Mouse (Mus musculus) CH12.LX (cell line): ENCODE data around the gene Cdk5. TPM values are rescaled to one million over a fixed set of nuclear protein-coding genes. Genes with fewer than 3 reads are reported as not detected.

ENCODE experiments used
- DNase-seq: peaks from one replicate; pipeline ENCODE4 v3.0.0-alpha.2; 2013; ENCODE audit errors: extremely low read depth
- H3K27ac ChIP-seq: 2 replicates; pipeline ENCODE4 v1.5.1; 2012; ENCODE audit warnings: low read depth, mild to moderate bottlenecking, control low read depth, moderate library complexity; ENCODE audit not compliant: insufficient read depth
- H3K27me3 ChIP-seq: replicated peaks from 2 replicates; pipeline ENCODE3; 2012; ENCODE audit warnings: inconsistent platforms
- H3K36me3 ChIP-seq, 2 experiments: replicated peaks in 1 of 2; 2 replicates each; pipeline versions ENCODE3 to v1.6.1; 2012; ENCODE audit warnings: inconsistent platforms in 1 of 2, low read length in 1 of 2, mild to moderate bottlenecking in 1 of 2, mixed read lengths in 1 of 2, moderate library complexity in 1 of 2; ENCODE audit not compliant: control insufficient read depth in 1 of 2, insufficient read depth in 1 of 2
- H3K4me1 ChIP-seq, 2 experiments: 2 replicates each; pipeline ENCODE4 v1.6.1; 2012; ENCODE audit warnings: inconsistent platforms in 1 of 2, moderate library complexity in 1 of 2; ENCODE audit not compliant: insufficient read depth in 2 of 2, control insufficient read depth in 1 of 2
- H3K4me2 ChIP-seq: 2 replicates; pipeline ENCODE4 v1.6.1; 2012; ENCODE audit warnings: low read depth, mild to moderate bottlenecking, control low read depth; ENCODE audit not compliant: poor library complexity, insufficient read depth, severe bottlenecking
- H3K4me3 ChIP-seq, 3 experiments: fragments of 150-350 bp in 1 of 3; sonication (generic) in 1 of 3; replicated peaks in 1 of 3; 2 replicates each; pipeline versions ENCODE3 to v1.5.1; 2011 to 2012; ENCODE audit warnings: low read depth in 2 of 3, low read length in 2 of 3, mild to moderate bottlenecking in 2 of 3, moderate library complexity in 2 of 3, control low read depth in 1 of 3, improper control_type of control experiment in 1 of 3, inconsistent platforms in 1 of 3, mixed read lengths in 1 of 3; ENCODE audit not compliant: poor library complexity in 1 of 3
- H3K79me2 ChIP-seq: replicated peaks from 2 replicates; pipeline ENCODE4 v1.6.1; 2012; ENCODE audit warnings: mild to moderate bottlenecking, moderate library complexity; ENCODE audit not compliant: control insufficient read depth, poor library complexity, insufficient read depth, severe bottlenecking; ENCODE audit errors: extremely low read depth
- H3K9ac ChIP-seq: 2 replicates; pipeline ENCODE4 v1.6.1; 2012; ENCODE audit warnings: low read depth, mild to moderate bottlenecking, control low read depth, moderate library complexity; ENCODE audit not compliant: insufficient read depth
- H3K9me3 ChIP-seq: replicated peaks from 2 replicates; pipeline ENCODE3; 2012; ENCODE audit warnings: low read length, inconsistent platforms, mixed read lengths
- BHLHE40 ChIP-seq: IDR thresholded peaks from 2 replicates; pipeline ENCODE4 v1.6.1; 2011; ENCODE audit warnings: mild to moderate bottlenecking, low read depth, low read length, improper control_type of control experiment
- CHD2 ChIP-seq: IDR thresholded peaks from 2 replicates; pipeline ENCODE4 v1.6.1; 2011; ENCODE audit warnings: low read length, improper control_type of control experiment
- CTCF ChIP-seq, 2 experiments: IDR thresholded peaks in 1 of 2; conservative IDR thresholded peaks in 1 of 2; 2 replicates each; pipeline ENCODE4 v1.5.1; 2011 to 2012; ENCODE audit warnings: low read depth in 2 of 2, low read length in 2 of 2, improper control_type of control experiment in 1 of 2, inconsistent platforms in 1 of 2, mild to moderate bottlenecking in 1 of 2, moderate library complexity in 1 of 2
- E2F4 ChIP-seq: IDR thresholded peaks from 2 replicates; pipeline ENCODE4 v1.6.1; 2011; ENCODE audit warnings: low read depth, low read length, improper control_type of control experiment; ENCODE audit not compliant: insufficient replicate concordance
- ELF1 ChIP-seq: IDR thresholded peaks from 2 replicates; pipeline ENCODE4 v1.6.1; 2014; ENCODE audit warnings: low read depth, mild to moderate bottlenecking, inconsistent platforms, low read length, improper control_type of control experiment
- EP300 ChIP-seq: IDR thresholded peaks from 2 replicates; pipeline ENCODE4 v1.6.1; 2011; ENCODE audit warnings: low read length, improper control_type of control experiment
- IRF4 ChIP-seq: IDR thresholded peaks from 2 replicates; pipeline ENCODE4 v1.6.1; 2014; ENCODE audit warnings: low read depth, mild to moderate bottlenecking, inconsistent platforms, low read length, improper control_type of control experiment
- JUN ChIP-seq: IDR thresholded peaks from 2 replicates; pipeline ENCODE4 v1.6.1; 2011; ENCODE audit warnings: low read depth, mild to moderate bottlenecking, low read length, improper control_type of control experiment, moderate library complexity; ENCODE audit not compliant: insufficient read depth
- JUND ChIP-seq: conservative IDR thresholded peaks from 2 replicates; pipeline ENCODE4 v1.6.1; 2011; ENCODE audit warnings: low read depth, low read length, improper control_type of control experiment
- KAT2A ChIP-seq: IDR thresholded peaks from 2 replicates; pipeline ENCODE4 v1.6.1; 2012; ENCODE audit warnings: low read length, improper control_type of control experiment, inconsistent platforms; ENCODE audit not compliant: insufficient replicate concordance
- MAFK ChIP-seq: IDR thresholded peaks from 2 replicates; pipeline ENCODE4 v1.6.1; 2011; ENCODE audit warnings: low read length, improper control_type of control experiment; ENCODE audit not compliant: insufficient replicate concordance
- MAX ChIP-seq: IDR thresholded peaks from 2 replicates; pipeline ENCODE4 v1.6.1; 2011; ENCODE audit warnings: low read length, improper control_type of control experiment
- MEF2A ChIP-seq: IDR thresholded peaks from 2 replicates; pipeline ENCODE4 v1.6.1; 2014; ENCODE audit warnings: low read depth, mild to moderate bottlenecking, inconsistent platforms, low read length, improper control_type of control experiment, borderline replicate concordance
- MXI1 ChIP-seq: IDR thresholded peaks from 2 replicates; pipeline ENCODE4 v1.6.1; 2011; ENCODE audit warnings: mild to moderate bottlenecking, low read depth, low read length, improper control_type of control experiment
- NRF1 ChIP-seq: IDR thresholded peaks from 2 replicates; pipeline ENCODE4 v1.6.1; 2014; ENCODE audit warnings: low read depth, mild to moderate bottlenecking, inconsistent platforms, low read length, improper control_type of control experiment, moderate library complexity
- POLR2AphosphoS2 ChIP-seq: IDR thresholded peaks from 2 replicates; pipeline ENCODE4 v1.6.1; 2011; ENCODE audit warnings: low read depth, low read length, improper control_type of control experiment
- RAD21 ChIP-seq: IDR thresholded peaks from 2 replicates; pipeline ENCODE4 v1.6.1; 2011; ENCODE audit warnings: low read depth, mild to moderate bottlenecking, low read length, improper control_type of control experiment, moderate library complexity
- SIN3A ChIP-seq: IDR thresholded peaks from 2 replicates; pipeline ENCODE4 v1.6.1; 2012; ENCODE audit warnings: low read length, improper control_type of control experiment, inconsistent platforms
- TBP ChIP-seq: conservative IDR thresholded peaks from 2 replicates; pipeline ENCODE4 v1.6.1; 2011; ENCODE audit warnings: low read depth, low read length, improper control_type of control experiment
- UBTF ChIP-seq: IDR thresholded peaks from 2 replicates; pipeline ENCODE4 v1.6.1; 2012; ENCODE audit warnings: low read depth, mild to moderate bottlenecking, inconsistent platforms, low read length, improper control_type of control experiment, moderate library complexity
- USF2 ChIP-seq: conservative IDR thresholded peaks from 2 replicates; pipeline ENCODE4 v1.6.1; 2011; ENCODE audit warnings: low read depth, low read length, improper control_type of control experiment
- ZC3H11A ChIP-seq: IDR thresholded peaks from 2 replicates; pipeline ENCODE4 v1.6.1; 2012; ENCODE audit warnings: low read depth, mild to moderate bottlenecking, inconsistent platforms, low read length, improper control_type of control experiment
- ZKSCAN1 ChIP-seq: IDR thresholded peaks from 2 replicates; pipeline ENCODE4 v1.6.1; 2012; ENCODE audit warnings: low read depth, inconsistent platforms, low read length, improper control_type of control experiment, borderline replicate concordance
- ZMIZ1 ChIP-seq: IDR thresholded peaks from 2 replicates; pipeline ENCODE4 v1.6.1; 2012; ENCODE audit warnings: low read depth, mild to moderate bottlenecking, inconsistent platforms, low read length, improper control_type of control experiment
- ZNF384 ChIP-seq: IDR thresholded peaks from 2 replicates; pipeline ENCODE4 v1.6.1; 2012; ENCODE audit warnings: low read depth, low read length, improper control_type of control experiment, inconsistent platforms
- dilution Hi-C: fragments of 300-500 bp; cut with MboI; formaldehyde crosslinking; loops from 2 replicates; pipeline ENCODE4 v1.14.3; 2020; ENCODE audit warnings: low sequenced_read_pairs; ENCODE audit not compliant: extremely low pct_unique_long_range_greater_than_20kb, extremely low pct_ligation_motif_present
- in situ Hi-C: fragments of 300-500 bp; cut with MboI; formaldehyde crosslinking; loops from 3 replicates; pipeline ENCODE4 v1.14.3; 2019; ENCODE audit warnings: low sequenced_read_pairs, low pct_ligation_motif_present, low pct_unique_long_range_greater_than_20kb, mixed read lengths
- polyA plus RNA-seq: library from polyadenylated mRNA; unstranded; fragments of >175 nt; gene quantifications from 2 replicates; pipeline ENCODE4 v1.2.1, GENCODE M21; 2012; ENCODE audit warnings: low read depth; ENCODE audit not compliant: insufficient read length
- total RNA-seq, 2 experiments: library from RNA; depleted of rRNA; stranded (reverse); fragments of 300-350 nt in 1 of 2; fragments of >200 nt in 1 of 2; gene quantifications; 2 replicates each; pipeline ENCODE4 v1.2.3; 2012 to 2014

Cdk5 gene
- total and polyA plus RNA-seq, 3 experiments: 7.4 to 26.6 (median 12.1) TPM

DNA sequence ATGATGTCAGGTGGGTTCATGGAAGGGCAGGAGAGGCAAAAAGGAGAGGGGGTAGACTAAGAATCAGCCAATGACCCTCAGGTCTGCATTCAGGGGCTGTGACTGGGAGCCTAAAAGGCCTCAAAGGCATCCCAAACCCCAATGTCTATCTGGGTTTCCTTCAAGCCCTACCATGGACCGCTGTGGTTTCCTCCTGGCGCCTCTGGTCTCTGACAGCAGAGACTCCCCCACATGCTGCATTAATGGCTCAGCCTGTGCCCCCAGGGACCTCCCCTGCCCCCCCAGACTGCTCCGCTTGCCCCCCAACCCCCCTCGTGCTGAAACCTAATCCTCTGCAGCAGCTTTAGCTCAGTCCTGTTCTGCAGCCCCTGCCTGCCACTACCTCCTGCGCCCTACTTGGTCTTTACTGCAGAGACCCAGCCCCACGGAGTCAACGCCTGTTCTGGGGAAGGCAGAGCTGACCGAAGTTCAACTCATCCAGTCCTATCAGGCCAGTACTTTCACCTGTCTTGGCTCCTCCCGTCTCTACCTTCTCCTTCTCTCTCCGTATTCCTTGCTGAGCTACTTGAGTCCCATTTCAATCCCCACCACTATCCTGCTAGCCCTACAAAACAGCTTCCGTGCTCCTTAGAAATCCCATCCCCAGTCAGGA, 10.2 kb downstream of the Cdk5 start, which contains the start of gene Asic3:
Gene Asic3 (plus strand): TSS at position 351 of the 652 bp plus-strand sequence.
- no peak within 1 kb of the TSS for H3K4me2 ChIP-seq
- H3K4me3 ChIP-seq: no peak within 1 kb of the TSS
- no peaks in the 10 kb centered on the region for H3K79me2 ChIP-seq
- no peak within 1 kb of the TSS for H3K9ac ChIP-seq
- TF ChIP-seq MAX: no peak
- TF ChIP-seq EP300: no peak
- TF ChIP-seq ZMIZ1: no peak
- no peak for TF ChIP-seq ELF1
- TF ChIP-seq CHD2: no peak
- TF ChIP-seq MEF2A: no peak
- TF ChIP-seq TBP: no peak
- no peak for TF ChIP-seq RAD21
- TF ChIP-seq MXI1: no peak
- TF ChIP-seq CTCF (conservative IDR thresholded peaks at IDR 0.05 in 1 of 2, IDR thresholded peaks at IDR 0.05 in 1 of 2; ENCODE audit: low read depth in 2 of 2, low read length in 2 of 2): no peak
- TF ChIP-seq ZC3H11A: no peak
- no peak for TF ChIP-seq USF2
- no peak for TF ChIP-seq MAFK
- TF ChIP-seq ZKSCAN1: no peak
- TF ChIP-seq ZNF384: no peak
- TF ChIP-seq JUN: no peak
- in situ Hi-C loops: no loop called here
- no peaks in the 10 kb centered on the region for H3K27me3 ChIP-seq
- H3K9me3 ChIP-seq: no peaks in the 10 kb centered on the region
- peaks cover 8 to 52% of the 10 kb centered on the region in 2 experiments for H3K36me3 ChIP-seq
- H3K4me1 ChIP-seq: no peaks in the 10 kb centered on the region; a peak in 1 of 4 replicates
- dilution Hi-C loops: no loop called here
- DNase-seq: no peak
- H3K27ac ChIP-seq: no peak within 1 kb of the TSS

DNA sequence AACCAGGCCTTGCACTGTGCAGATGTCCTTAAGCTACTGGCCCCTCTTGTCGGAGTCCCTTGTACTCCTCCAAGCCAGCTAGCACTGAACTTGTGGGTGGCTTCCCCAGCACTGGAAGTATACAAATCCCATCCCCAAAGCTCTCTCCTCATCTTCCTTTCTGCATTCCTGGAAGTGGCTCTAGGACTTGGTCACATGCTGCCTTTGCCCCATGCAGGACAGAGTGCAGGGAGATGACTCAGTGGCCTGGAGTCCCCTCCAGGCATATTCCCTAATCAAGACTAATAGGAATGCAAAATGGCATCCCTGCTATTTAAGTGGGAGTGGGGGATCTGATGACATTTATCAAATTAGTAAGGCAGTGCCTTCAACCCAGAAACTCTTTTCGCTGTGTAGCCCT, 11.3 kb downstream of the Cdk5 start:
- TF ChIP-seq EP300: no peak
- no peak for TF ChIP-seq SIN3A
- TF ChIP-seq USF2: no peak
- no peak for TF ChIP-seq MAX
- TF ChIP-seq POLR2AphosphoS2: no peak
- TF ChIP-seq NRF1: no peak
- TF ChIP-seq KAT2A: no peak
- no peak for TF ChIP-seq JUND
- no peak for TF ChIP-seq ZMIZ1
- no peak for TF ChIP-seq E2F4
- TF ChIP-seq TBP: no peak
- TF ChIP-seq CTCF (conservative IDR thresholded peaks at IDR 0.05 in 1 of 2, IDR thresholded peaks at IDR 0.05 in 1 of 2; ENCODE audit: low read depth in 2 of 2, low read length in 2 of 2): no peak
- no peak for TF ChIP-seq UBTF
- no peak for TF ChIP-seq IRF4
- TF ChIP-seq BHLHE40: no peak
- TF ChIP-seq ELF1: no peak
- TF ChIP-seq RAD21: no peak
- Histone ChIP-seq H3K9me3 (no peaks in the 10 kb centered on the region), H3K9ac (no peak overlapping the region), H3K36me3 (peaks cover 19 to 57% of the 10 kb centered on the region in 2 experiments), H3K27me3 (no peaks in the 10 kb centered on the region), H3K4me3 (no peak overlapping the region), H3K27ac (no peak overlapping the region), H3K4me2 (no peak overlapping the region), H3K79me2 (no peaks in the 10 kb centered on the region), H3K4me1 (no peaks in the 10 kb centered on the region; a peak in 1 of 4 replicates)
- dilution Hi-C loops (no loop called here), in situ Hi-C loops (no loop called here)
- DNase-seq: no peak
